Mouse (Mus musculus): Measurements from ENCODE around the gene Zfp839.

Zfp839 gene

GRCm38 (mm10) chr12:110875351-110875750 lies 25.3 kb downstream of the Zfp839 start:
- no peak for DNase-seq (ENCODE audit: low spot score)

GRCm38 (mm10) chr12:110882291-110882690 lies 32.2 kb downstream of the Zfp839 start:
- no peak for DNase-seq (ENCODE audit: low spot score)

- DNase-seq (ENCODE audit: low spot score) = no peak
Measured at GRCm38 (mm10) chr12:110885251-110885650, 35.2 kb downstream of the Zfp839 start.

- no peak for DNase-seq (ENCODE audit: low spot score)
Measured at GRCm38 (mm10) chr12:110888106-110888505, 38.1 kb downstream of the Zfp839 start.

GRCm38 (mm10) chr12:110888606-110889005 lies 38.6 kb downstream of the Zfp839 start:
- DNase-seq (ENCODE audit: low spot score) = no peak

GRCm38 (mm10) chr12:110889036-110890020 lies 39.3 kb downstream of the Zfp839 start, which contains the start of the genes Cinp and Tecpr2:
TSS of gene Cinp (minus strand) at chr12:110889145.
TSS of gene Tecpr2 (plus strand) at chr12:110889264.
- peak; percentile 87 for DNase-seq (ENCODE audit: low spot score)

- DNase-seq (ENCODE audit: low spot score) = no peak
Measured at GRCm38 (mm10) chr12:110891887-110892286, 41.8 kb downstream of the Zfp839 start.

GRCm38 (mm10) chr12:110902106-110902505 lies 52.1 kb downstream of the Zfp839 start:
- DNase-seq (ENCODE audit: low spot score) = no peak

GRCm38 (mm10) chr12:110903536-110903935 lies 53.5 kb downstream of the Zfp839 start:
- DNase-seq (ENCODE audit: low spot score) = no peak

- DNase-seq (ENCODE audit: low spot score) = no peak
Measured at GRCm38 (mm10) chr12:110907845-110908244, 57.8 kb downstream of the Zfp839 start.

GRCm38 (mm10) chr12:110909962-110910361 lies 59.9 kb downstream of the Zfp839 start:
- no peak for DNase-seq (ENCODE audit: low spot score)

- no peak for DNase-seq (ENCODE audit: low spot score)
Measured at GRCm38 (mm10) chr12:110915761-110916160, 65.7 kb downstream of the Zfp839 start.

Measured in layer of hippocampus, adult 9-10 months (tissue).